Mouse (Mus musculus) heart, postnatal 4 days (tissue): ENCODE data around the gene Lig4. TPM values are rescaled to one million over a fixed set of nuclear protein-coding genes. Genes with fewer than 3 reads are reported as not detected.

Source experiments
- DNase-seq: peaks from one replicate; pipeline ENCODE4 v3.0.0; 2021
- total RNA-seq, 2 experiments: library from RNA; stranded (reverse); gene quantifications; 2 replicates each; pipeline ENCODE4 v1.2.3; 2021

The Lig4 gene
- total RNA-seq, 2 experiments from 2014 or later: 4.8 to 6.6 TPM

- no peak for DNase-seq
Measured at GRCm38 (mm10) chr8:9929746-9930445, 47.6 kb downstream of the Lig4 start.

Other genes starting within 250 kb of the Lig4 start
- gene Fam155a, start 206.5 kb downstream of the Lig4 start, total RNA-seq: not detected
- not detected for gene Gm10217, start 113.4 kb downstream of the Lig4 start, total RNA-seq
- gene Abhd13, start within 50 bp of the Lig4 start, total RNA-seq: 10 to 100 TPM; 16.8 to 19.2 TPM
- 1 to 10 TPM; 5.4 to 5.5 TPM for gene Tnfsf13b, start 28.8 kb upstream of the Lig4 start, total RNA-seq
- 10 to 100 TPM; 15.7 to 18.7 TPM for gene Myo16, start 176.2 kb upstream of the Lig4 start, total RNA-seq